Mouse (Mus musculus) heart, embryonic 13.5 days (tissue): ENCODE results near the gene Gm614. TPM values are rescaled to one million over a fixed set of nuclear protein-coding genes. Genes with fewer than 3 reads are reported as not detected.
A peak's percentile ranks its signal among the peaks of the same experiment; 100 is the strongest.

ENCODE experiments used
- ATAC-seq: fragments of 200-750 bp; cut with Nextera tagmentation; 2 replicates; pipeline ENCODE4 v1.8.0; 2017; ENCODE audit warnings: moderate TSS enrichment; ENCODE audit not compliant: insufficient number of reproducible peaks, low FRiP score, low TSS enrichment; ENCODE audit errors: extremely low read depth
- H3K27ac ChIP-seq: fragments of 300-500 bp; sonication (generic); replicated peaks from 2 replicates; pipeline ENCODE4 v1.5.1; 2015; ENCODE audit warnings: moderate library complexity, mild to moderate bottlenecking, inconsistent platforms
- H3K27me3 ChIP-seq: fragments of 300-500 bp; sonication (generic); replicated peaks from 2 replicates; pipeline ENCODE4 v1.6.1; 2015; ENCODE audit warnings: mild to moderate bottlenecking, inconsistent platforms
- H3K36me3 ChIP-seq: fragments of 300-500 bp; sonication (generic); 2 replicates; pipeline ENCODE4 v1.6.1; 2015; ENCODE audit warnings: mild to moderate bottlenecking, inconsistent platforms
- H3K4me1 ChIP-seq: fragments of 300-500 bp; sonication (generic); 2 replicates; pipeline ENCODE4 v1.6.1; 2015; ENCODE audit warnings: inconsistent platforms
- H3K4me2 ChIP-seq: fragments of 300-500 bp; sonication (generic); 2 replicates; pipeline ENCODE4 v1.6.1; 2015; ENCODE audit warnings: inconsistent platforms, mild to moderate bottlenecking, moderate library complexity
- H3K4me3 ChIP-seq: fragments of 300-500 bp; sonication (generic); 2 replicates; pipeline ENCODE4 v1.5.1; 2015; ENCODE audit warnings: moderate library complexity, mild to moderate bottlenecking, inconsistent platforms
- H3K9ac ChIP-seq: fragments of 300-500 bp; sonication (generic); 2 replicates; pipeline ENCODE4 v1.6.1; 2015; ENCODE audit warnings: inconsistent platforms, mild to moderate bottlenecking, moderate library complexity
- H3K9me3 ChIP-seq: fragments of 300-500 bp; sonication (generic); 2 replicates; pipeline ENCODE4 v1.6.1; 2016; ENCODE audit warnings: inconsistent platforms
- WGBS: fragments of 180-500 bp; shearing (Covaris S2); methylation state at CpG from one replicate; pipeline ENCODE4 v1.1.7; 2015; ENCODE audit warnings: mixed read lengths; 5-methylcytosine and 5-hydroxymethylcytosine counted together
- polyA plus RNA-seq: library from polyadenylated mRNA; unstranded; fragments of >200 nt; fragmentation: Nextera tagmentation; extraction: Ambion mirVana; gene quantifications from 2 replicates; pipeline ENCODE4 v1.2.1, GENCODE M21; 2015

The Gm614 gene
- polyA plus RNA-seq, 1 experiment from 2014 or later, result not detected

DNA sequence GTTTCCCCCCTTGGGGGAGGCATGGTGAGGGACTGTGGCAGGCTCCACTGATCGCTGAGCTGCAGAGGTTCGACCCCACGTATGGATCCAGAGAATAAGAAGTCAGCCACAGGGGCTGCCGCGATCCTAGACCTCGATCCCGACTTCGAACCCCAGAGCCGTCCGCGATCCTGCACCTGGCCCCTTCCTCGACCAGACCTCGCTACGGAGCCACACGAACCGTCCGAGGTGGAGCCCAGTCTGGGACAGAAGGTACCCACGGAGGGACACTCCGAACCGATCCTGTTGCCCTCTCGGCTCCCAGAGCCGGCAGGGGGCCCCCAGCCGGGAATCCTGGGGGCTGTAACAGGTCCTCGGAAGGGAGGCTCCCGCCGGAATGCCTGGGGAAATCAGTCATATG, 9.1 kb downstream of the Gm614 start:
- WGBS, result 11% methylated on average over 26 of the region's 26 CpGs
- peaks cover 4% of the 10 kb centered on the region; the same call in 1 of the 2 replicates for H3K27me3 ChIP-seq
- peaks cover 3% of the 10 kb centered on the region; the same call in 1 of the 2 replicates for H3K4me1 ChIP-seq
- H3K9me3 ChIP-seq, result 0 out of 2 replicates have a peak, but pooled peaks cover 6% of the 10 kb centered on the region
- H3K36me3 ChIP-seq, result peaks cover 11% of the 10 kb centered on the region
- H3K4me3 ChIP-seq, result peak overlapping the region; percentile 64
- peak overlapping the region; percentile 73 for H3K4me2 ChIP-seq
- H3K27ac ChIP-seq, result peak overlapping the region; percentile 70
- peak overlapping the region; percentile 83 for H3K9ac ChIP-seq
- ATAC-seq, result no peak

DNA sequence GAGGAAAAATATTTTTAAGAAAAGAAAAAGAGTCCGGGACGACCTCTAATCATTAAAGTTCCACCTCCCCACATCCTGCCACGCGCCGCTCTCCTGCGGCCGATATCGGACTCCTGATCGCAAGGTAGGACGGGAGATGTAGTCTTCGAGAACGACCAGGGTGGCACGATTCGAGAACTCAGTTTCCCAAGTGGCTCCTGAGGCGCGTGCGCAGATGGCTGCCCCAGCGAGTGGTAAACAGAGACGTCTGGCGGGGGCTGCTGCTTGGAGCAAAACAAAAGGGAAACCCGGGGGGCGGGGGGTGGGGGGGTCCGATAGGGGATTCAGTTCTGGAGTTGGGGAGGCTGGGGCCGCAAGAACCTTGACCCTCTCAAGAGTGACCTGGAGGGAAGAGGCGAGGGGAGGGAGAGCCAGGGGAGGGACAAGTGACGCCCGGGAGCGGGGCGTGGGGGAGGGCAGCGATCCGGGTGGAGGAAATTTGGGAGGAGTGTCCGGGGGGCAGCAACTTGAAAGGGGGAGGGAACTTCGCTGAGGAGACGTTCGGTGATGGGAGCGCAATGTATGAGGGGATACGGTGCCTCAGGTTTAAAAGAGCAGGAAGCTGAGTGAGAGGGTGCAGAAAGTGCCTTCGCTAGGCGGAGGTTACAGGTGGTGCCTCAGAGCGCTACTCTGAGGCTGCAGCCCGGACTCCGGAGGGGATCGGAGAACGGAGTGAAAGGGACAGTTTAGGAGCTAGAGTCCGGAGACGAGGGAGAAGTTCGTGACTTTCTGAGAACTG, 9.7 kb downstream of the Gm614 start, which contains the start of gene Foxo4:
Gene Foxo4 (plus strand): TSS at position 577 of the 778 bp plus-strand sequence.
- Histone ChIP-seq H3K9ac (peak within 1 kb of the TSS; percentile 83), H3K27me3 (peaks cover 4% of the 10 kb centered on the region; the same call in 1 of the 2 replicates), H3K36me3 (peaks cover 11% of the 10 kb centered on the region), H3K4me3 (peak within 1 kb of the TSS; percentile 64), H3K27ac (peak within 1 kb of the TSS; percentile 70), H3K4me1 (0 out of 2 replicates have a peak, but pooled peaks cover 3% of the 10 kb centered on the region), H3K9me3 (0 out of 2 replicates have a peak, but pooled peaks cover 6% of the 10 kb centered on the region), H3K4me2 (peak within 1 kb of the TSS; percentile 73)
- peak; percentile 69 for ATAC-seq
- 15% methylated on average over 47 of the region's 47 CpGs for WGBS

GRCm38 (mm10) chrX:101245011-101245410, 18.8 kb downstream of the Gm614 start:
- WGBS, result 25% methylated on average over 1 of the region's 1 CpGs
- ATAC-seq, result no peak
- Histone ChIP-seq H3K9me3 (no peaks in the 10 kb centered on the region), H3K9ac (no peak overlapping the region), H3K27ac (no peak overlapping the region), H3K4me1 (no peaks in the 10 kb centered on the region), H3K4me3 (no peak overlapping the region), H3K4me2 (no peak overlapping the region), H3K36me3 (no peaks in the 10 kb centered on the region), H3K27me3 (peaks cover 3% of the 10 kb centered on the region; the same call in 1 of the 2 replicates)

DNA sequence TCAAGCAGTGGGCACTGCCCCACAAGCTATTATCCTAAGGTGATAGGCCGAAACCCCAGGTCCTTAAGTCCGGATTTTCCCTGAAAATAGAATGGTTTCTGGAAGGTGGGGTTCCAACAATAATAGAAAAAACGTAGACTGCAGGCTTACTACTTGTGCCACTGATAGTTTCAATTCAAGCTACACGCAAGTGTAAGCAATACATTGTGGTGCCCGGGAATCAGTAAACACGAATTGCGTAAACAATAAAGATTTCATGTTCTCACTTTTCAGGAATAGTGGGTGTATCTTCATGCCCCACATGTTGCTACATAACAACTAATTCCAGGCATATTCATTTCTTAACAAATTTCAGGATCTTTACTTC, 41.0 kb downstream of the Gm614 start:
- H3K9ac ChIP-seq, result peak overlapping the region; percentile 64; the same call in 1 of the 2 replicates
- WGBS, result 36% methylated on average over 7 of the region's 7 CpGs
- H3K27ac ChIP-seq, result 0 out of 2 replicates have a peak overlapping the region, but pooled peaks have one; percentile 45
- H3K9me3 ChIP-seq, result no peaks in the 10 kb centered on the region
- peaks cover 9% of the 10 kb centered on the region for H3K4me1 ChIP-seq
- peak overlapping the region; percentile 70 for H3K4me2 ChIP-seq
- H3K27me3 ChIP-seq, result peaks cover 2% of the 10 kb centered on the region
- no peaks in the 10 kb centered on the region for H3K36me3 ChIP-seq
- peak overlapping the region; percentile 66 for H3K4me3 ChIP-seq
- ATAC-seq, result no peak

DNA sequence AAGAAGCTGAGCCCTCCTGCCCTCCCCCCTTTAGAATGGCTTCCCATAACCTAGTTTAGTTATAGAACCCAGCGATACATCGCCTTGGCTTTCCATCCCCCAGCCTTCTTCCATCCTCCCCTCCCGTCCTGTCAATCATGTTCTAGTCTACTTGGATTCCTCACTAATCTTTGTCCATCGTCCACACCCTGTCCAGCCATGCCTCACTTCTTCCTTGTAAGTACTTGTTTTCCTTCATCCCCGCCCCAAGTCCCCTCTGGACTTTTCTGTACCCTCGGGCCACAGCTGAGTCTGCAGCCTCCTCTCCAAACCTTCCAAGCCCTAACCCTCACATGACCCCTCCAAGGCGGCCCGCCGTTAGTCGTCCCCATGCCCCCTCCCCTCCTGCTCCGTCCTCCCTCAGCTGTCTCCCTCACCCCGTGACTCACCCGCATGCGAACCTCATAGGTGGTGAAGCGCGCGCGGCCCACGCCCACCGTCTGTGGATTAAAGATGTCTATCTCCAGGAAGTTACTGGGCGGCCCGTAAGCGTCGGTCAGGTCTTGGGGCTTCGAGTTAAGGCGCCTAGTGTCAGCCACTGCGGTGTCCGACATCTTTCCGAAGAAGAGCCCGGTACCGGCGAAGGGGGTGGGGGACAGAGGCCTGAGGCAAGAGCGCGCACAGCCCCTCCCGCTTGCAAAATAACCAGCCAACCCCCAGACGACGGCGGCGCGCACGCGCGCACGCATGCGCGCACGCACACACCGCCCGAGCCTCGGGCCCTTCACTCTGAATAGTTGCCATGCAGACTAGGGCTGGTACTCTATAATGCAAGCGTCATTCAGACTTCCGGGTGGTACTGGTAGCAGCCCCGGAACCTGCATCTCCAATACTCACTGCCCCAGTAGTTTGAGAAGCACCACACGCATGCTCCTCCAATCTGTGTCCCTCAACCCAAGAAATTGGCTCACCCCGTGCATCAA, 41.7 kb downstream of the Gm614 start, which contains the start of gene Snx12:
Gene Snx12 (minus strand): TSS at position 730 of the 962 bp plus-strand sequence.
- no peaks in the 10 kb centered on the region for H3K36me3 ChIP-seq
- H3K27me3 ChIP-seq, result peaks cover 2% of the 10 kb centered on the region
- peak within 1 kb of the TSS; percentile 70 for H3K4me2 ChIP-seq
- 13% methylated on average over 55 of the region's 55 CpGs for WGBS
- H3K4me1 ChIP-seq, result peaks cover 9% of the 10 kb centered on the region
- H3K27ac ChIP-seq, result peak within 1 kb of the TSS; percentile 80
- H3K4me3 ChIP-seq, result peak within 1 kb of the TSS; percentile 66
- H3K9ac ChIP-seq, result peak within 1 kb of the TSS; percentile 82
- no peaks in the 10 kb centered on the region for H3K9me3 ChIP-seq
- peak; percentile 83 for ATAC-seq

Other genes starting within 250 kb of the Gm614 start
- 0.17 and 0.32 TPM in 2 replicates for gene Tex11, start 204.3 kb downstream of the Gm614 start, polyA plus RNA-seq
- 0.25 and 0.65 TPM in 2 replicates for gene Slc7a3, start 178.0 kb downstream of the Gm614 start, polyA plus RNA-seq
- 41.2 and 42.5 TPM in 2 replicates for gene Snx12, start 41.4 kb downstream of the Gm614 start, polyA plus RNA-seq
- gene Foxo4, start 9.5 kb downstream of the Gm614 start, polyA plus RNA-seq, result 1.4 and 1.7 TPM in 2 replicates
- 14.9 and 15.8 TPM in 2 replicates for gene Il2rg, start 4.3 kb upstream of the Gm614 start, polyA plus RNA-seq
- gene Gm20489, start 5.0 kb upstream of the Gm614 start, polyA plus RNA-seq, result not detected in 2 replicates
- gene Med12, start 10.0 kb upstream of the Gm614 start, polyA plus RNA-seq, result 19.9 and 21.6 TPM in 2 replicates
- gene Nlgn3, start 35.2 kb upstream of the Gm614 start, polyA plus RNA-seq, result 2.0 and 2.5 TPM in 2 replicates
- gene Gjb1, start 112.4 kb upstream of the Gm614 start, polyA plus RNA-seq, result 0.39 and 2.0 TPM in 2 replicates
- 26.9 and 29.8 TPM in 2 replicates for gene Zmym3, start 156.9 kb upstream of the Gm614 start, polyA plus RNA-seq
- gene Nono, start 165.3 kb upstream of the Gm614 start, polyA plus RNA-seq, result 236 and 258 TPM in 2 replicates
- gene Itgb1bp2, start 185.1 kb upstream of the Gm614 start, polyA plus RNA-seq, result 49.5 and 56.2 TPM in 2 replicates